Mouse (Mus musculus) testis, adult 2 months (tissue): ENCODE measurements around the gene Nepn. TPM values are rescaled to one million over a fixed set of nuclear protein-coding genes. Genes with fewer than 3 reads are reported as not detected.

Source experiments
- H3K27ac ChIP-seq: fragments of 200-500 bp; 2 replicates; pipeline ENCODE4 v1.5.1; 2012; ENCODE audit warnings: low read depth, low read length; ENCODE audit not compliant: control insufficient read depth, insufficient read depth
- H3K27me3 ChIP-seq: fragments of 200-500 bp; 2 replicates; pipeline ENCODE4 v1.6.1; 2012; ENCODE audit warnings: mild to moderate bottlenecking, low read length, moderate library complexity; ENCODE audit not compliant: control insufficient read depth, insufficient read depth
- H3K36me3 ChIP-seq: fragments of 200-500 bp; 2 replicates; pipeline ENCODE4 v1.6.1; 2012; ENCODE audit warnings: mild to moderate bottlenecking, low read length; ENCODE audit not compliant: control insufficient read depth, insufficient read depth
- H3K4me1 ChIP-seq: fragments of 200-500 bp; 2 replicates; pipeline ENCODE4 v1.6.1; 2012; ENCODE audit warnings: low read length; ENCODE audit not compliant: control insufficient read depth, insufficient read depth
- H3K4me3 ChIP-seq: fragments of 200-500 bp; 2 replicates; pipeline ENCODE4 v1.5.1; 2012; ENCODE audit warnings: low read depth, mild to moderate bottlenecking, low read length, moderate library complexity, mixed read lengths; ENCODE audit not compliant: control insufficient read depth
- CTCF ChIP-seq: fragments of 200-500 bp; IDR thresholded peaks from 2 replicates; pipeline ENCODE4 v1.5.1; 2012; ENCODE audit warnings: low read depth, mild to moderate bottlenecking, inconsistent platforms, low read length, moderate library complexity; ENCODE audit not compliant: control insufficient read depth, insufficient read depth, insufficient replicate concordance
- POLR2A ChIP-seq: fragments of 200-500 bp; IDR thresholded peaks from 2 replicates; pipeline ENCODE4 v1.6.1; 2012; ENCODE audit warnings: low read depth, mild to moderate bottlenecking, inconsistent platforms, low read length, moderate library complexity; ENCODE audit not compliant: control insufficient read depth
- polyA plus RNA-seq: library from polyadenylated mRNA; depleted of rRNA; stranded (reverse); fragments of >200 nt; gene quantifications from 2 replicates; pipeline ENCODE4 v1.2.3, GENCODE M21; 2012

Nepn gene
- polyA plus RNA-seq, 1 experiment = not detected

GRCm38 (mm10) chr10:52399722-52400121 lies 10.9 kb downstream of the Nepn start:
- Histone ChIP-seq H3K27ac (no peak overlapping the region), H3K27me3 (no peaks in the 10 kb centered on the region), H3K36me3 (no peaks in the 10 kb centered on the region), H3K4me3 (no peak overlapping the region), H3K4me1 (peaks cover 6% of the 10 kb centered on the region)
- no peak for TF ChIP-seq POLR2A
- no peak for TF ChIP-seq CTCF

- Histone ChIP-seq H3K4me3 (peak overlapping the region; percentile 48; the same call in 1 of the 2 replicates), H3K27ac (no peak overlapping the region), H3K36me3 (no peaks in the 10 kb centered on the region), H3K27me3 (no peaks in the 10 kb centered on the region), H3K4me1 (peaks cover 9% of the 10 kb centered on the region)
- TF ChIP-seq POLR2A (no peak), CTCF (no peak)
Observed at GRCm38 (mm10) chr10:52405160-52405559, 16.4 kb downstream of the Nepn start.

GRCm38 (mm10) chr10:52407526-52407925 lies 18.8 kb downstream of the Nepn start:
- Histone ChIP-seq H3K4me1 (peaks cover 9% of the 10 kb centered on the region), H3K4me3 (no peak overlapping the region), H3K36me3 (no peaks in the 10 kb centered on the region), H3K27me3 (no peaks in the 10 kb centered on the region), H3K27ac (no peak overlapping the region)
- no peak for TF ChIP-seq CTCF
- TF ChIP-seq POLR2A = no peak

DNA sequence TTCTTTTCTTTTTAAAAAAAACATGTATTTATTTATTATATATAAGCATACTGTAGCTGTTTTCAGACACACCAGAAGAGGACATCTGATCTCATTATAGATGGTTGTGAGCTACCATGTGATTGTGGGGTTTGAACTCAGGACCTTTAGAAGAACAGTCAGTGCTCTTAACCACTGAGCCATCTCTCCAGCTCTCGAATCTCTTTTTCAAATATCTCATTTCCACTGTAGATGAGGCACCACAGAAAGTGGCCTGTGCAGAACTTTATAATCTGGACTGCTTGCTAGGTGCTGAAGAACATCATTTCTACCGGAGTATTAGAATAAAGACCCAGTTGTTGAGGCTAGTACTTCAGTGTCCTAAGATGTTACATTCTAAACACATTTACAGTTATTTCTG lies 26.2 kb downstream of the Nepn start:
- no peak overlapping the region for H3K4me3 ChIP-seq
- H3K4me1 ChIP-seq = peaks cover 7% of the 10 kb centered on the region; the same call in 1 of the 2 replicates
- no peaks in the 10 kb centered on the region for H3K36me3 ChIP-seq
- no peak overlapping the region for H3K27ac ChIP-seq
- TF ChIP-seq CTCF = no peak
- TF ChIP-seq POLR2A = no peak
- no peaks in the 10 kb centered on the region for H3K27me3 ChIP-seq

DNA sequence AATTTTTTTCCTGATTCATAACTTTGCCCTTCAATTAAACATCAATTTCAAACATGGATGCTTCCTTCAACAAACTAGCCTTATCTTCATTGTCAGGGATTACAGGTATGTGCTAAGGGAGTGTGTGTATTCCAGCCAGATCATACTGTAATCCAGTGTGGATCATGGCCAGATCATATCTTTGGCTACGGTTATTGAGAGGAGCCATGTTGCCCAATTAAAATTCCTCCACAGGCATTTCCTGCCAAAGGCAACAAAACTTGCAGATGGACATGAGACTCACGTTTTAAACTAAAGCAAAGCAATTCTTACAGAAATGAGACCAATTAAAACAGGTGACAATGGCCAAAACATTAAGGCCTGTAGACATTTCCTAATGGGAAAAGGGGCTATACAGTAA lies 27.7 kb downstream of the Nepn start:
- no peak for TF ChIP-seq POLR2A
- H3K27me3 ChIP-seq = no peaks in the 10 kb centered on the region
- H3K36me3 ChIP-seq = no peaks in the 10 kb centered on the region
- no peak overlapping the region; the same call in 1 of the 2 replicates for H3K4me3 ChIP-seq
- no peak overlapping the region for H3K27ac ChIP-seq
- H3K4me1 ChIP-seq = peaks cover 7% of the 10 kb centered on the region; the same call in 1 of the 2 replicates

DNA sequence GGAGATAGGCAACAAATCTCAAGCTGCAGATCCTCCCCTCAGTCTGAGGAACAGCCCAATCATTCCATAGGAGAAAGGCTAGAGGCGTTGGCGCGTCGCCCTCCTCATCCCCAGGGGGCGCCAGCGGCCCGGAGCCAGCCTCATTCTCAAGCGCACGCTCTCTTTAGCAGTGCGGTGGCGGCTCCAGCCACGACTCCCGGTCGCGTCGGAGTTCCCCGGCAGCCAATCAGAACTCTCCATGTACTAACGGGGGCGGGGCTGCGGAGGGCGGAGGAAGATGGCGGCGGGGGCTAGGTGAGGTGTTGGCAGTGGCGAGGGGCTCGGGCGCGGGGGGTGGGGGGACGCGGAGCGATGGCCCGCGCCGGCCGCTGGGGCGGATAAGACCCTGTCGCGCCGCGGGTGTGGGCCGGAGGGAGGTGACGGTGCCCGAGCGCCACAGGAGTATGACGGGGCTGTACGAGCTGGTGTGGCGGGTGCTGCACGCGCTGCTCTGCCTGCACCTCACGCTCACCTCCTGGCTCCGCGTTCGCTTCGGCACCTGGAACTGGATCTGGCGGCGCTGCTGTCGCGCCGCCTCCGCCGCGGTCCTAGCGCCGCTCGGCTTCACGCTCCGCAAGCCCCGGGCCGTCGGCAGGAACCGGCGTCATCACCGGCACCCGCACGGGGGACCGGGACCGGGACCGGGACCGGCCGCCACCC lies 28.7 kb downstream of the Nepn start, which contains the start of gene Nus1:
Gene Nus1 (plus strand): TSS at position 249 of the 699 bp plus-strand sequence.
- no peaks in the 10 kb centered on the region for H3K36me3 ChIP-seq
- H3K27ac ChIP-seq = peak within 1 kb of the TSS; percentile 91
- TF ChIP-seq POLR2A = peak; percentile 69
- peak; percentile 92; the same call in 1 of the 2 replicates for TF ChIP-seq CTCF
- peak within 1 kb of the TSS; percentile 97 for H3K4me3 ChIP-seq
- peaks cover 7% of the 10 kb centered on the region; the same call in 1 of the 2 replicates for H3K4me1 ChIP-seq
- H3K27me3 ChIP-seq = no peaks in the 10 kb centered on the region

DNA sequence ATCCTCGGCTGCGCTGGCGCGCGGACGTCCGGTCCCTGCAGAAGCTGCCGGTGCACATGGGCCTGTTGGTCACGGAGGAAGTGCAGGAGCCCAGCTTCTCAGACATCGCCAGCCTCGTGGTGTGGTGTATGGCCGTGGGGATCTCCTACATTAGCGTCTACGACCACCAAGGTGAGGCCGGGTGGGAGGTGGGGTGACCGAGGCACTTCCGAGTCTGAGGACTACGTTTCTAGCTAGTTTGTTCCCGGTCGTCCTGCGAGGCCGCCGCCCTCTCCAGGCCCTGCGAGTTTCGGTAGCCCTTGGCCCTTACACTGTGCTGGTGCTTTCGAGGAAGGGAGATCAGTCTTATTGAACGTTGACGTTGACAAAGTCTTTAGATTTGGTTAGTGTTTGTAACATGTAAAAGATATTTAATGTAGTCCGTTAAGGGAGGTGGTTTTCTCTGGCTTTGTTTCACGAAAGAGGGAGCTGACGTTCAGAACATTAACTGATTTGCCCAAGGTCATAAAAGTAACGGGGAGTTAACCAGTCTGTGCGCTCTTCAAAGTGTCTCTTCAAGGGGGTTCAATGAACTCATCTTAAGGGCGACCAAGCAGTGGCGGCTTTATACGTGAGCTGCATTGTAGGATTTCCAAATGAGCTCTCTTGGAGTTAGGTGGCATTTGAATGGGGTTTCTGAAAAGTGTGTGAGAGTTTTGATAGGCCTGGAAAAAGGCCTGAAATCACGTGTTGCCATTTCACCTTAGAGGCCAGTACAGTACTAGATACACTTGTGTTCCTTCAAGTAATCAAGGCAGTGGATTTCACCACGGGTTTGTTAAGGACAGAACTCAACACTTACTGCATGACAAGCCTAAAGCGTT lies 29.5 kb downstream of the Nepn start:
- peak overlapping the region; percentile 97 for H3K4me3 ChIP-seq
- peak overlapping the region; percentile 88 for H3K27ac ChIP-seq
- TF ChIP-seq CTCF = no peak
- no peak for TF ChIP-seq POLR2A
- H3K4me1 ChIP-seq = peaks cover 7% of the 10 kb centered on the region; the same call in 1 of the 2 replicates
- no peaks in the 10 kb centered on the region for H3K36me3 ChIP-seq
- H3K27me3 ChIP-seq = no peaks in the 10 kb centered on the region
